Comparison of ENCODE assay signal across 11 mouse cellular contexts in the genomic region with DNA sequence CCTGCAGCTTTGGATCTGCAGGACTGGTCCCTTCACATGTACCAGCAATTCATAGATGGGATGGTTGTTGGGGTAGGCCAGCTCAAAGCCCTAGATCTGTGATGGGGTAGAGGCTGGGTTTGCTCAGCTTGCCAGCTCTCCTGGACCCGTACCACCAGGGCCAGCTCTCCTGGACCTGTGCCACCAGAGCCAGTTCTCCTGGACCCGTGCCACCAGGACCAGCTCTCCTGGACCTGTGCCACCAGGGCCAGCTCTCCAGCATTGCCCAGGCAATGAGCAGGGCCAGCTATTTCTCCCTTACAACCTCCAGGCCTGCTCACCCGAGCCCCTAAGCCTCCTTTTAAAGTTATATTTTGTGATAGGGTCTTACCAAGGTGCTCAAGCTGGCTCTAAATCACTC.
DNase-seq lines count a peak whose midpoint lies in the region; ATAC-seq and TF ChIP-seq lines count a peak whose summit lies in the region.
"Had no signal": no experiment of that assay in that cellular context is flagged by ENCODE, and none has a peak within 500 bp of the region (broad histone marks: within the 10 kb centered on the region; RNA-seq: fewer than 3 reads in every experiment).

No protein-coding gene starts in this region.

- H3K4me3 ChIP-seq in forebrain, postnatal 0 days (ENCODE audit: low read depth, low read length), result no peak overlapping the region
- H3K4me3 ChIP-seq in forebrain, embryonic 15.5 days, result no peak overlapping the region
- H3K4me3 ChIP-seq in midbrain, embryonic 13.5 days (replicated peaks), result no peak overlapping the region
- H3K4me3 ChIP-seq in midbrain, embryonic 10.5 days, result no peak overlapping the region
- H3K4me3 ChIP-seq in neural tube, embryonic 15.5 days (replicated peaks), result no peak overlapping the region
- no peak overlapping the region for H3K4me3 ChIP-seq in embryonic facial prominence, embryonic 10.5 days

- peak; percentile 27; the same call in 1 of the 2 replicates for ATAC-seq in forebrain, postnatal 0 days
- no peak for ATAC-seq in forebrain, embryonic 15.5 days (replicated peaks)
- peak; percentile 24; the same call in 1 of the 2 replicates for ATAC-seq in midbrain, embryonic 13.5 days
- ATAC-seq in neural tube, embryonic 15.5 days (ENCODE audit: low FRiP score), result peak; percentile 59

- TF ChIP-seq CTCF in forebrain, postnatal 0 days (IDR thresholded peaks at IDR 0.05; ENCODE audit: low read depth), result no peak

- peak; percentile 58 for DNase-seq in forebrain, postnatal 0 days
- DNase-seq in midbrain, embryonic 10.5 days (ENCODE audit: low spot score), result no peak
- peak; percentile 64 to 91 for DNase-seq in cerebellum, postnatal 4 days (ENCODE audit: low spot score in 2 of 2)
- no peak for DNase-seq in embryonic facial prominence, embryonic 10.5 days (ENCODE audit: low spot score)
- no peak for DNase-seq in retina, postnatal 1 day
- DNase-seq: gastrocnemius, postnatal 14 days; lung, embryonic 14.5 days; thymus, postnatal 4 days had no signal

- no peaks in the 10 kb centered on the region for H3K4me1 ChIP-seq in forebrain, postnatal 0 days (ENCODE audit: insufficient read depth)
- peaks cover 12% of the 10 kb centered on the region for H3K4me1 ChIP-seq in forebrain, embryonic 15.5 days
- H3K4me1 ChIP-seq in midbrain, embryonic 13.5 days (replicated peaks), result peaks cover 7% of the 10 kb centered on the region
- H3K4me1 ChIP-seq in midbrain, embryonic 10.5 days, result peaks cover 7% of the 10 kb centered on the region
- H3K4me1 ChIP-seq in neural tube, embryonic 15.5 days, result peaks cover 5% of the 10 kb centered on the region; the same call in 1 of the 2 replicates
- peaks cover 10% of the 10 kb centered on the region for H3K4me1 ChIP-seq in embryonic facial prominence, embryonic 10.5 days

- no peaks in the 10 kb centered on the region for H3K36me3 ChIP-seq in forebrain, postnatal 0 days (ENCODE audit: insufficient read depth)
- H3K36me3 ChIP-seq in forebrain, embryonic 15.5 days, result no peaks in the 10 kb centered on the region
- H3K36me3 ChIP-seq in midbrain, embryonic 13.5 days, result no peaks in the 10 kb centered on the region
- H3K36me3 ChIP-seq in midbrain, embryonic 10.5 days, result no peaks in the 10 kb centered on the region
- no peaks in the 10 kb centered on the region for H3K36me3 ChIP-seq in neural tube, embryonic 15.5 days
- H3K36me3 ChIP-seq in embryonic facial prominence, embryonic 10.5 days (replicated peaks), result no peaks in the 10 kb centered on the region

- no peaks in the 10 kb centered on the region for H3K27me3 ChIP-seq in forebrain, postnatal 0 days (ENCODE audit: insufficient read depth, low read length)
- no peaks in the 10 kb centered on the region for H3K27me3 ChIP-seq in forebrain, embryonic 15.5 days
- H3K27me3 ChIP-seq in midbrain, embryonic 13.5 days, result no peaks in the 10 kb centered on the region; the same call in 1 of the 2 replicates
- no peaks in the 10 kb centered on the region for H3K27me3 ChIP-seq in midbrain, embryonic 10.5 days (ENCODE audit: low read depth, poor library complexity, severe bottlenecking)
- H3K27me3 ChIP-seq in neural tube, embryonic 15.5 days (replicated peaks), result no peaks in the 10 kb centered on the region
- no peaks in the 10 kb centered on the region; the same call in 1 of the 2 replicates for H3K27me3 ChIP-seq in embryonic facial prominence, embryonic 10.5 days (replicated peaks; ENCODE audit: low read depth, poor library complexity, severe bottlenecking)

- 45% methylated on average over 3 of the region's 3 CpGs for WGBS in forebrain, postnatal 0 days
- WGBS in forebrain, embryonic 15.5 days, result 74% methylated on average over 3 of the region's 3 CpGs
- WGBS in midbrain, embryonic 13.5 days, result 86% methylated on average over 3 of the region's 3 CpGs
- 85% methylated on average over 3 of the region's 3 CpGs for WGBS in midbrain, embryonic 10.5 days
- 74% methylated on average over 3 of the region's 3 CpGs for WGBS in neural tube, embryonic 15.5 days
- WGBS in embryonic facial prominence, embryonic 10.5 days, result 90% methylated on average over 3 of the region's 3 CpGs

- H3K4me2 ChIP-seq in forebrain, postnatal 0 days (ENCODE audit: low read depth), result no peak overlapping the region
- no peak overlapping the region for H3K4me2 ChIP-seq in forebrain, embryonic 15.5 days (replicated peaks)
- no peak overlapping the region for H3K4me2 ChIP-seq in midbrain, embryonic 13.5 days (replicated peaks)
- H3K4me2 ChIP-seq in neural tube, embryonic 15.5 days, result no peak overlapping the region
- H3K4me2 ChIP-seq: lung, embryonic 14.5 days had no signal

- no peak overlapping the region for H3K9ac ChIP-seq in forebrain, postnatal 0 days
- H3K9ac ChIP-seq in forebrain, embryonic 15.5 days (replicated peaks), result no peak overlapping the region
- no peak overlapping the region for H3K9ac ChIP-seq in midbrain, embryonic 13.5 days (replicated peaks)
- H3K9ac ChIP-seq in neural tube, embryonic 15.5 days (replicated peaks), result no peak overlapping the region
- H3K9ac ChIP-seq: lung, embryonic 14.5 days had no signal

- H3K9me3 ChIP-seq in forebrain, postnatal 0 days (ENCODE audit: low read length), result no peaks in the 10 kb centered on the region
- no peaks in the 10 kb centered on the region for H3K9me3 ChIP-seq in forebrain, embryonic 15.5 days
- no peaks in the 10 kb centered on the region for H3K9me3 ChIP-seq in midbrain, embryonic 13.5 days
- no peaks in the 10 kb centered on the region for H3K9me3 ChIP-seq in midbrain, embryonic 10.5 days (replicated peaks)
- H3K9me3 ChIP-seq in neural tube, embryonic 15.5 days (replicated peaks), result no peaks in the 10 kb centered on the region
- no peaks in the 10 kb centered on the region for H3K9me3 ChIP-seq in embryonic facial prominence, embryonic 10.5 days

- no peak overlapping the region for H3K27ac ChIP-seq in forebrain, postnatal 0 days (ENCODE audit: low read depth, low read length)
- H3K27ac ChIP-seq in forebrain, embryonic 15.5 days (replicated peaks), result no peak overlapping the region
- H3K27ac ChIP-seq in midbrain, embryonic 13.5 days, result no peak overlapping the region
- no peak overlapping the region for H3K27ac ChIP-seq in midbrain, embryonic 10.5 days (replicated peaks)
- no peak overlapping the region for H3K27ac ChIP-seq in neural tube, embryonic 15.5 days (replicated peaks)
- no peak overlapping the region for H3K27ac ChIP-seq in embryonic facial prominence, embryonic 10.5 days (replicated peaks)

Comparison
In these comparisons a context has a peak if more than half of its experiments do, and no peak if none do; other contexts are left out.
1. DNase-seq: peak in forebrain, postnatal 0 days (single experiment) and cerebellum, postnatal 4 days (2 of 2); none in midbrain, embryonic 10.5 days (single experiment), embryonic facial prominence, embryonic 10.5 days (single experiment) and retina, postnatal 1 day (single experiment).